8 mouse cellular contexts compared by ENCODE assay signal in the genomic region with DNA sequence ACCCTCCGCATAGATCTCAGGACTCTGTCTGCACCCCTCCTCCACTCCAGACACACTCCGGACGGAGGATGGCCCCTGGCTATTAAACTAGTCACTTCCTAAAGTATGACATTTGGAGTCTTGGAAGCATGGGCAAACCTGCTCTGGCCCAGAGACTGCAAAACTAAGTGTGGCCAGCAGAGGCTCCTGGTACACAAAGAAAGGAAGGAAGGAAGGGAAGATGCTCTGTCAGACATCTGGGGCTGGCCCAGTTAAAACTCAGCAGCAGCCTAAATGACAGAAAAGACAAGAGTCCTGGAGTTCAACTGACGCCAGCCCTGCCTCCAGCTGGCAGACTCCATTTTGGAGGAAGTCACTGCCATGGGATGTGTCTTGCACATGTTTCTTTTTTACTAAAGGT.
DNase-seq lines count a peak whose midpoint lies in the region; ATAC-seq and TF ChIP-seq lines count a peak whose summit lies in the region.

No protein-coding gene starts in this region.

- no peak overlapping the region for H3K9ac ChIP-seq in midbrain, embryonic 11.5 days (ENCODE audit: low read length)
- H3K9ac ChIP-seq in kidney, postnatal 0 days (ENCODE audit: low read depth, low read length) = no peak overlapping the region
- no peak overlapping the region for H3K9ac ChIP-seq in lung, embryonic 14.5 days

- H3K4me2 ChIP-seq in midbrain, embryonic 11.5 days = no peak overlapping the region
- no peak overlapping the region for H3K4me2 ChIP-seq in kidney, postnatal 0 days (ENCODE audit: low read length)
- no peak overlapping the region for H3K4me2 ChIP-seq in lung, embryonic 14.5 days

- no peak for ATAC-seq in midbrain, embryonic 11.5 days (ENCODE audit: low FRiP score)
- peak; percentile 92 for ATAC-seq in frontal cortex, adult (ENCODE audit: low TSS enrichment)
- ATAC-seq in kidney, postnatal 0 days (replicated peaks; ENCODE audit: low FRiP score, low read depth) = no peak; the same call in 1 of the 2 replicates
- ATAC-seq in lung, embryonic 14.5 days (ENCODE audit: insufficient read depth) = peak; percentile 77

- no peaks in the 10 kb centered on the region for H3K9me3 ChIP-seq in midbrain, embryonic 10.5 days (replicated peaks)
- H3K9me3 ChIP-seq in midbrain, embryonic 11.5 days (ENCODE audit: control insufficient read depth, low read length) = no peaks in the 10 kb centered on the region
- H3K9me3 ChIP-seq in kidney, postnatal 0 days (replicated peaks; ENCODE audit: low read length) = no peaks in the 10 kb centered on the region
- H3K9me3 ChIP-seq in lung, embryonic 14.5 days (ENCODE audit: low read depth, low read length) = no peaks in the 10 kb centered on the region

- H3K36me3 ChIP-seq in midbrain, embryonic 10.5 days = no peaks in the 10 kb centered on the region
- H3K36me3 ChIP-seq in midbrain, embryonic 11.5 days (ENCODE audit: control insufficient read depth, insufficient read depth, low read length) = no peaks in the 10 kb centered on the region
- H3K36me3 ChIP-seq in kidney, postnatal 0 days (ENCODE audit: insufficient read depth, low read length) = no peaks in the 10 kb centered on the region
- no peaks in the 10 kb centered on the region for H3K36me3 ChIP-seq in lung, embryonic 14.5 days (ENCODE audit: insufficient read depth)

- peak; percentile 36 for DNase-seq in midbrain, embryonic 10.5 days (ENCODE audit: low spot score)
- no peak for DNase-seq in midbrain, embryonic 11.5 days (ENCODE audit: low spot score, missing footprints)
- DNase-seq in adrenal gland, postnatal 25 days = peak; percentile 17
- peak; percentile 83 for DNase-seq in kidney, postnatal 0 days (ENCODE audit: low spot score)
- peak; percentile 86 for DNase-seq in lung, embryonic 14.5 days
- peak; percentile 46 for DNase-seq in right cerebral cortex, adult 18-20 months
- DNase-seq in spleen, adult 12 weeks (ENCODE audit: low spot score) = no peak

- H3K27ac ChIP-seq in midbrain, embryonic 10.5 days (replicated peaks) = no peak overlapping the region
- no peak overlapping the region for H3K27ac ChIP-seq in midbrain, embryonic 11.5 days (ENCODE audit: low read depth, low read length)
- no peak overlapping the region for H3K27ac ChIP-seq in kidney, postnatal 0 days
- no peak overlapping the region for H3K27ac ChIP-seq in lung, embryonic 14.5 days (ENCODE audit: low read depth)

- WGBS in midbrain, embryonic 10.5 days = 64% methylated on average over 4 of the region's 4 CpGs
- WGBS in midbrain, embryonic 11.5 days = 72% methylated on average over 4 of the region's 4 CpGs
- WGBS in kidney, postnatal 0 days = 41% methylated on average over 4 of the region's 4 CpGs
- 33% methylated on average over 4 of the region's 4 CpGs for WGBS in lung, embryonic 14.5 days

- H3K27me3 ChIP-seq in midbrain, embryonic 10.5 days (ENCODE audit: low read depth, poor library complexity, severe bottlenecking) = no peaks in the 10 kb centered on the region
- no peaks in the 10 kb centered on the region for H3K27me3 ChIP-seq in midbrain, embryonic 11.5 days (ENCODE audit: control insufficient read depth, insufficient read depth, low read length)
- H3K27me3 ChIP-seq in kidney, postnatal 0 days (ENCODE audit: insufficient read depth, low read length) = no peaks in the 10 kb centered on the region
- no peaks in the 10 kb centered on the region for H3K27me3 ChIP-seq in lung, embryonic 14.5 days (ENCODE audit: insufficient read depth, low read length)

- no peak overlapping the region for H3K4me3 ChIP-seq in midbrain, embryonic 10.5 days
- no peak overlapping the region for H3K4me3 ChIP-seq in midbrain, embryonic 11.5 days (ENCODE audit: low read depth, low read length)
- H3K4me3 ChIP-seq in kidney, postnatal 0 days (replicated peaks; ENCODE audit: low read depth, low read length) = no peak overlapping the region
- no peak overlapping the region for H3K4me3 ChIP-seq in lung, embryonic 14.5 days (ENCODE audit: low read depth, low read length)

- no peaks in the 10 kb centered on the region for H3K4me1 ChIP-seq in midbrain, embryonic 10.5 days
- no peaks in the 10 kb centered on the region for H3K4me1 ChIP-seq in midbrain, embryonic 11.5 days (ENCODE audit: control insufficient read depth, insufficient read depth, low read length)
- no peaks in the 10 kb centered on the region for H3K4me1 ChIP-seq in kidney, postnatal 0 days (replicated peaks; ENCODE audit: insufficient read depth, low read length)
- no peaks in the 10 kb centered on the region for H3K4me1 ChIP-seq in lung, embryonic 14.5 days (ENCODE audit: insufficient read depth)

- peak; percentile 80 for TF ChIP-seq CTCF in kidney, postnatal 0 days (IDR thresholded peaks at IDR 0.05; ENCODE audit: low read depth)
- TF ChIP-seq CTCF in lung, embryonic 14.5 days (IDR thresholded peaks at IDR 0.05; ENCODE audit: low read depth) = peak; percentile 79

Comparison
In these comparisons a context has a peak if more than half of its experiments do, and no peak if none do; other contexts are left out.
1. DNase-seq: peak in midbrain, embryonic 10.5 days (single experiment), adrenal gland, postnatal 25 days (single experiment), kidney, postnatal 0 days (single experiment), lung, embryonic 14.5 days (single experiment) and right cerebral cortex, adult 18-20 months (single experiment); none in midbrain, embryonic 11.5 days (single experiment) and spleen, adult 12 weeks (single experiment).
2. ATAC-seq: peak in frontal cortex, adult (single experiment) and lung, embryonic 14.5 days (single experiment); none in midbrain, embryonic 11.5 days (single experiment) and kidney, postnatal 0 days (single experiment).